Mouse (Mus musculus) left cerebral cortex, postnatal 10 days (tissue): ENCODE results near the gene Slc52a3. TPM values are rescaled to one million over a fixed set of nuclear protein-coding genes. Genes with fewer than 3 reads are reported as not detected.
"Not testable (repeated sequence)": the region's sequence is repeated elsewhere in the genome, so short reads cannot be mapped to it uniquely, and the experiment has no call there.

Experiments
- DNase-seq, 2 experiments: peaks; one replicate each; pipeline ENCODE4 v3.0.0; 2021 to 2022; ENCODE audit warnings: low spot score in 2 of 2, mixed read lengths in 1 of 2; ENCODE audit errors: extremely low spot score in 1 of 2
- intact Hi-C: fragments of 180-260 bp; cut with DNase I; formaldehyde crosslinking; loops from one replicate; pipeline ENCODE4 v1.15.1; 2025
- total RNA-seq, 2 experiments: library from RNA; stranded (reverse); gene quantifications; 2 replicates each; pipeline ENCODE4 v1.2.3; 2021

The Slc52a3 gene
- total RNA-seq, 2 experiments from 2014 or later, result 3.0 to 3.6 TPM

DNA sequence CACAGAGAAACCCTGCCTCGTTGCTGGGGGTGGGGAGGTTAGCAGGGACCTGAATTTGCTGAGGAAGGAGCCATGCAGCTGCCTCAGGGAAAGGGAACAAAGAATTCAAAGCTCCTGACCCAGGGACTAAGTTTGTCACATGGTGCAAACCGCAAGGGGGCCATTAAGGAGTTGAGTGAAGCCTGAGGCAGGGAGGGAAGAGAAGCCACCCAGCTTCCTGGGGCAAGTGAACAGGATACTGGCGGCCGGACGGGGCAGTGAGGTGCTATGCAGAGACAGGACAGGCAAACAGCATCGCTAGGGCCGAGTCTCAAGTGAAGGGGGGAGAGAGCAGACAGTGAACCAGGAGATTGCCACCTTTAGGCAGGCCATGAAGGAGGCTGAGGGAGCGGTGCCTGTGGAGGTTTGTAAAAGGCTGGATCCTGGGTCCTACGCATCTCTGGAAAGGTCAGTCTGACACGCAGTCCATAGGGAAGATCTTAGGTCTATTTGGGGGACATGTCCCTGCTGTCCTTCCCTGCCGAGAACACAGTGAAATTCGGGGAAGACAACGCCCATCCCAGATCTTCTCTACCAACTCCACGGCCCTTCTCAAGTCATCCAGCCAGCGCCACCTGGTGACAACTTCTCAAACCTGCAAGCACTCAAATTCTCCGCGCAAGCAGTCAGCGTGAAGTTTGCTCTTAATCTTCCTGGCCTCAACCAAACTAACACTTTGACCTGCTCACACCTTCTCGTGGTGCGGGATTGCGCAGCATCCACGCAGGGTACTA lies 1.8 kb upstream of the Slc52a3 start:
- intact Hi-C loops, result loop anchor here (2.0 to 5.0 kb wide), 3 partner anchors 54 to 247 kb away; no protein-coding TSS in a partner anchor
- peak; percentile 65 to 79 for DNase-seq

GRCm38 (mm10) chr2:151997190-151997575 lies 872 bp downstream of the Slc52a3 start:
- DNase-seq, intact Hi-C loops: not testable (repeated sequence)

DNA sequence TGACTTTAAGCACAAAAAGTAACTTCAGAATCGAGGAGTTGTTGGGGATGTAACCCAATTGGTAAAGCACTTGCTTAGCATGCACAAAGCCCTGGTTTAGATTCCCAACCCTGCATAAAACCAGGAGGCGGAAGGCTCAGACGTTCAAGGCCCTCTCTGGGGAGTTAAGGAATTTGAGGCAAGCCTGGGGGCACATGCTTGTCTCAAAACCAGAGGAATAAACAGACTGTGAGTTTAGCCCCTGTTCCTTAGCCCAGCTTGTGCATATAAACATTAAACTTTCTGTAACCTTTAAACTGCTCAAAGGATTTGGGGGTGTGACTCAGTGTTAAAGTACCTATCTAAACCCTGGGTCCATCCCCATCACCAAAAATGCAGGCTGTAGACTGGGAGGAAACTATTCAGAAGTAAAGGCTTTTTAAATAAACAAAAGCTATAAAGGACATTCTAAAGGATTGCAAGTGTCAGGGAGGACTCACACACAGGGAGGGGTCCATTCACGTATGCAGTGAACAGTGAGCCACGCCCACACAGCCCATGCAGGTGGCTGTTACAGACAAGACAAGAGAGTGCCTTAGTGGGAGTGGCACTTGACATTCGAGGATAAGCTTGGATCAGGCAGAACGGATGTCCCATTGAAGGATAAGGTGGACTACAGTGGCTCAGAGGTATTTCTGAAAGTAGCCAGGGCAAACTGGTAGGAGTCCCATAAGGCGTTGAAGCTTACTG lies 1.6 kb downstream of the Slc52a3 start:
- intact Hi-C loops, result no loop called here
- peak in 1 of 2 experiments; percentile 17 for DNase-seq

GRCm38 (mm10) chr2:151998505-151998899 lies 2.2 kb downstream of the Slc52a3 start:
- intact Hi-C loops, result no loop called here
- DNase-seq, result peak in 1 of 2 experiments; percentile 16

DNA sequence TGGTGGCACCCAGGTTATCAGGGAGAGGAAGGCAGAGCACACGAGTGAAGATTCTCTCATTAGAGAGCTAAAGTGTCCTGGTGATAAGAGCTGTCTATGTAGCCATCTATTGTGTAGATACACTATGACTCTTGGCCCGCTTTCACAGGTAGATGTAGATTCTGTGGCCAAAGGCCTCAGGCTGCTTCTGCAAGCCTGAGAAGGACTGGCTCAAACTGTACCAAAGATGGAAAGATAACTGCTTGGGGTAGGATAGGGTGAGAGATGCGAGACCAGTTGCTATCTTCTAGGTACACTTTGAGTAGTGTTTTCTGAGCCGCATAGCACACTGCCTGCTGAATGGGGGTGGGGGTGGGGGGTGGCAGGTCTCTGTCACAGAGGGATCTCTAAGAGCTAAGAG lies 2.6 kb downstream of the Slc52a3 start:
- DNase-seq, result no peak
- intact Hi-C loops, result no loop called here

- peak in 1 of 2 experiments; percentile 37 for DNase-seq
- intact Hi-C loops, result no loop called here
Observed at GRCm38 (mm10) chr2:151999669-152000290, 3.5 kb downstream of the Slc52a3 start.

- peak in 1 of 2 experiments; percentile 20 for DNase-seq
- intact Hi-C loops, result no loop called here
Observed at GRCm38 (mm10) chr2:152000291-152000679, 4.0 kb downstream of the Slc52a3 start.

- intact Hi-C loops, result no loop called here
- DNase-seq, result peak in 1 of 2 experiments; percentile 21
Observed at GRCm38 (mm10) chr2:152000735-152001134, 4.4 kb downstream of the Slc52a3 start.

- peak in 1 of 2 experiments; percentile 11 for DNase-seq
Observed at GRCm38 (mm10) chr2:152002529-152002928, 6.2 kb downstream of the Slc52a3 start.

GRCm38 (mm10) chr2:152007783-152008182 lies 11.5 kb downstream of the Slc52a3 start:
- DNase-seq, result peak in 1 of 2 experiments; percentile 40
- intact Hi-C loops, result no loop called here

More at GRCm38 (mm10) chr2:152002529-152002928, 6.2 kb downstream of the Slc52a3 start:
- intact Hi-C loops, result no loop called here

DNA sequence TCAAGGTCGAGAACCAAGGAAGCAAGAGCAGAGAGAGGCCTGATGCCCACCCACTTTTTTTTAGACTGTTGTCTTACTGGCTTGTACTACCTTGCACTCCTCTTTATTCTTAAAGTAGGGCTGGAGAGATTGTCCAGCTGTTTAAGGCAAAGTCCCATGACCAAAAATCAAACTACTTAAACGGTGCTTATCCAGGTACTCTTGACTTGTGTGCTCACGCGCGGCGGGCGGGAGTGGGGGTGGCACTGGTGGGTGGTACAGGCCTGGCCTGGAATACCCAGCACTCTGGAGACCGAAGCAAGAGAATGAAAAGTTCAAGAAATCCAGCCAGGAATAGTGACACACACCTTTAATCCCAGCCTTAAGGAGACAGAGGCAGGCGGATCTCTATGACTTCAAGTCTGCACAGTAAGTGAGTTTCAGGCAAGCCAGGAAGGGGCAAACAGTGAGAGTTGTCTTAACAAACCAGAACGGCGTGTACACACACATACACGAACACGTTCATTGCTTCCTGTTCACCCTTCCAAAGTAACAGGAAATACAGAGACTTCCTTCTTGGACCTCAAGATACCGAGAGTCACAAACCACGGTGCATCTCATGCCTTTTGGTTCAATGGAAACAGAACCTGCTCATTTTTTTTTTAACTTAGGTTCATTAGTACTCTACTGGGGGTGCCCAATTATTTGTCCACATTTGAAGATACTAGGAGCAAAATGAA lies 12.9 kb downstream of the Slc52a3 start:
- intact Hi-C loops, result no loop called here
- no peak for DNase-seq

DNA sequence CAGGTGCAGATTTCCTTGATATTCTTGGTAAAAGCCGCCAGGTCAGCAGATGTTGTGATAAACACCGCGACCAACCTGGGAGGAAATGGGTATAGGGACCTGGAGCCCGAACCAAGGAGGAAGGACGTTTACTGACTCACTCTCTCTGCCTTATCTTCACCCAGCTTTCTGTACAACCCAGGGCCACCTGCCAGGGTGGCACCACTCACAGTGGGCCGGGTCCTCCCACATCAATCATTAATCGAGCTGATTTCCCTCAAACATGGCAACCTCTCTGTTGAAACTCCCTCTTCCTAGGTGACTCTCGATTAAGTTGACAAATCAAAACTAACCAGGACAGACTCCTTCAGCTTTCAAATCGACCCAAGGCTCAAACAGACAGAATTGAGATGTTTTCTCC lies 13.9 kb downstream of the Slc52a3 start:
- intact Hi-C loops, result no loop called here
- no peak for DNase-seq

DNA sequence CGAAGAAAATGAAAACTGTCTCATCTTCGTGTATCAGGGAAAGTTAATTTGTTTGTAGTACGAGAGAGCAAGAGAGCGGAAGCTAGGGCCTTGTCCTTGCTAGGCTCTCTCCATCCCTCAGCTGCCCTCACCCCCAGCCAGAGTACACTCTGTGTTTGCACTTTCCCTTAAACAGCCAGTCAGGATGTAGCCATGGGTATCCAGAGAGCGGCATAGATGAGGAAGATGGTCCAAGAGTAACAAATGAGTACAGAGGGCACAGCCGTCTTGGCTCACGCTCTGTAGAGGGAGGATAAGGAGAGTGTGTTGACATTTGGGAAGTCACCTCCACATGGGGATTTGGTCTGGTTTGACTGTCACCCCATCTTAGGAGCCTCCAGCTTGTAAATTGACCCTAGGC lies 14.3 kb downstream of the Slc52a3 start:
- DNase-seq, result no peak
- intact Hi-C loops, result no loop called here

GRCm38 (mm10) chr2:152011724-152012123 lies 15.4 kb downstream of the Slc52a3 start:
- intact Hi-C loops, result no loop called here
- peak in 1 of 2 experiments; percentile 63 for DNase-seq

DNA sequence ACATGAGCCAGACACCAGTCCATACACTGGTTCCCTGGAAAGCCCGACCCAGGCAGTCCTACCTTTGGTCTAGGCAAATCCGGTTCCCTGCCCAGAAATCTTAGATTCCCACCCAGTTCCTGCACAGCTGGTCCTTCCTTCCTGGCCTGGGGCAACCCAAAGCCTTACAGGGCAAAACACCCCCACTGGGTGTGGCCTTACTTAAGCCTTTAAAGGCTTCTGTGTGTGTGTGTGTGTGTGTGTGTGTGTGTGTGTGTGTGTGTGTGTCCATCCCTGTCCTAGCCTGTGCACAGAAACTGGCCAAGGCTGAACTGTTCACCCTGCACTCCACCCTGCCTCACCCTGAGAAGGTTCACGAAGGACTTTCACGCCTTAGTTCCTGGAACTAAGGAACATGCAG lies 15.9 kb downstream of the Slc52a3 start:
- DNase-seq, result peak in 1 of 2 experiments; percentile 80
- intact Hi-C loops, result no loop called here

GRCm38 (mm10) chr2:152012701-152013100 lies 16.4 kb downstream of the Slc52a3 start:
- intact Hi-C loops, result no loop called here
- no peak for DNase-seq

DNA sequence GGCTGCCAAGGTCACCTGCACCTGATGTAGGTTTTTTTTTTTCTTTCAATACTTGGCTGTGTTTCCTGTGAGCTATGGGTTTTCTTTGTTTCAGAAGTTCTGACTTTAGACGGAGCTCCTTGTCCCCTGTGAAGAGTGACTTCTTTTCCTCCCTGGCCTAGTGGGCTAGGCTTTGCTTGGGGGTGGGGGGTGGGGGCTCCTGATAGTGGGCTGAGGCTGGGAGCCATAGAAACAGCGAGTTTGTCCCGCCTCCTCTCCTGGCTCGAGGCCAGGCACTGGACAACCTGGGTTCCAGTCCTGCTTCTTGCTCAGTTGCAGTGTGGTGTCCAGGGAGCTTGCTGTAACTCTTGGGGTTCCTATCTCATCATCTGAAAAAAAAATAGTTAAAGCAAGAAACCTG lies 19.7 kb downstream of the Slc52a3 start:
- DNase-seq, result no peak
- intact Hi-C loops, result no loop called here

DNA sequence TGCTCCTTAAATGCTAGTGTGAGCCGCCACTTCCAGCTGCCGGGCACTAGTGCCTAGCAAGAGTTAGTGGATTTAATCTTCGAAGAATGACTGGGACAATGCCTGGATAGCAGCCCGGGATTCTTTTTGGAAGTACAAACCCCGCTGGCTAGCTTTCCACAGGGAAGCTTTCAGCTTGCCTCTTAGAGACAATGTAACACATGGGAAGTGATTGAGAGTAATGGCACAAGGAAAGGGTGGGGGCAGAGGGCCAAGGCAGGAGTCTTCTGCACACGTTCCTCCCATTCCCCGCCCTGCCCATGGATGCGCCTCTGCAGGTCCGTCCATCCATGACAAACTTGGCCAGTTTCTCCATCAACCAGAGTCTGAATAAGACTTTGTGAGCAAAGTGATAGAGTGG lies 20.4 kb downstream of the Slc52a3 start:
- intact Hi-C loops, result no loop called here
- DNase-seq, result no peak

DNA sequence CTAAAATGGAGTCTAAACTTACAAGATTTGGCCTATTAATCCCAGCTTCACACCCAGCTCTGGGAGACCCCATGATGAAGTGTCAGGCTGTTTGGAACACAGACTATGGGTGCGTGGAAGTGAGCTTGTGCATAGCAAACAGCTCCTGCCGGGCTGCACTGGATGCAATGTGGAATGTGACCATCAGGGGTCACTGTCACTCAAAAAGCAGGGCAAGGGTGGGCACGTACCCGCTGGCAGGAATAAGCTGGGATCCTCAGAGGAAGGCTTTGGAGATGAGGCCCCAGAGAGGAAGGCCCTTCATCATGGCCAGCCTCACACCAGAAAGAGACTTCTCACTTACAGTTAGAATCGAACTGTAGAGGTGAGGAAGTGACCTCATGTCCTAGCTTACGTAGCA lies 23.9 kb downstream of the Slc52a3 start:
- intact Hi-C loops, result no loop called here
- DNase-seq, result peak in 1 of 2 experiments; percentile 55
